Mouse (Mus musculus) cerebellum, adult 11-12 months (tissue): ENCODE measurements at regions not wholly inside any gene's neighbourhood (a gene's known extent, or its start where the extent isn't known, plus 50 kb on each side); places are given as distances from the start of the nearest gene placed in this dataset.
A peak's percentile ranks its signal among the peaks of the same experiment; 100 is the strongest.

Experiments used
- DNase-seq: peaks from one replicate; pipeline ENCODE4 v3.0.0; 2022

- DNase-seq = no peak
Observed at GRCm38 (mm10) chr9:61187713-61188399, 184.3 kb upstream of the Tle3 start.

- DNase-seq = no peak
Observed at GRCm38 (mm10) chr9:61189295-61189694, 182.9 kb upstream of the Tle3 start.

GRCm38 (mm10) chr9:61199077-61199753 lies 173.0 kb upstream of the Tle3 start:
- no peak for DNase-seq

- DNase-seq = no peak
Observed at GRCm38 (mm10) chr9:61199891-61200290, 172.3 kb upstream of the Tle3 start.

GRCm38 (mm10) chr9:61200295-61200955 lies 171.7 kb upstream of the Tle3 start:
- DNase-seq = no peak

- DNase-seq = no peak
Observed at GRCm38 (mm10) chr9:61205049-61205448, 167.1 kb upstream of the Tle3 start.

- no peak for DNase-seq
Observed at GRCm38 (mm10) chr9:61206725-61207365, 165.3 kb upstream of the Tle3 start.

GRCm38 (mm10) chr9:61207423-61208150 lies 164.6 kb upstream of the Tle3 start:
- DNase-seq = no peak

GRCm38 (mm10) chr9:61211627-61212026 lies 160.5 kb upstream of the Tle3 start:
- DNase-seq = no peak

GRCm38 (mm10) chr9:61214943-61215342 lies 157.2 kb upstream of the Tle3 start:
- DNase-seq = no peak

GRCm38 (mm10) chr9:61216012-61216770 lies 156.0 kb upstream of the Tle3 start:
- no peak for DNase-seq

- DNase-seq = no peak
Observed at GRCm38 (mm10) chr9:61220017-61220416, 152.1 kb upstream of the Tle3 start.

GRCm38 (mm10) chr9:61222212-61223003 lies 149.8 kb upstream of the Tle3 start:
- DNase-seq = no peak

- peak; percentile 46 for DNase-seq
Observed at GRCm38 (mm10) chr9:61225020-61225652, 147.0 kb upstream of the Tle3 start.

GRCm38 (mm10) chr9:61225882-61226281 lies 146.3 kb upstream of the Tle3 start:
- DNase-seq = no peak

- DNase-seq = no peak
Observed at GRCm38 (mm10) chr9:61226596-61227384, 145.4 kb upstream of the Tle3 start.

- no peak for DNase-seq
Observed at GRCm38 (mm10) chr9:61227492-61228229, 144.5 kb upstream of the Tle3 start.

- no peak for DNase-seq
Observed at GRCm38 (mm10) chr9:61228230-61228631, 143.9 kb upstream of the Tle3 start.

- no peak for DNase-seq
Observed at GRCm38 (mm10) chr9:61230306-61230705, 141.9 kb upstream of the Tle3 start.
